Mouse (Mus musculus) lung, embryonic 14.5 days (tissue): ENCODE measurements around the gene Cep57. TPM values are rescaled to one million over a fixed set of nuclear protein-coding genes. Genes with fewer than 3 reads are reported as not detected.
A peak's percentile ranks its signal among the peaks of the same experiment; 100 is the strongest.

Experiments
- ATAC-seq: fragments of 200-750 bp; cut with Nextera tagmentation; 2 replicates; pipeline ENCODE4 v1.8.0; 2017; ENCODE audit warnings: mild to moderate bottlenecking, moderate TSS enrichment, moderate library complexity; ENCODE audit not compliant: insufficient read depth
- DNase-seq: peaks from one replicate; pipeline ENCODE4 v3.0.0-alpha.2; 2015
- H3K27ac ChIP-seq: fragments of 300-500 bp; sonication (generic); 2 replicates; pipeline ENCODE4 v1.5.1; 2014; ENCODE audit warnings: low read depth, mild to moderate bottlenecking, moderate library complexity
- H3K27me3 ChIP-seq: fragments of 300-500 bp; sonication (generic); 2 replicates; pipeline ENCODE4 v1.6.1; 2014; ENCODE audit warnings: low read length, control low read depth; ENCODE audit not compliant: insufficient read depth
- H3K36me3 ChIP-seq: fragments of 300-500 bp; sonication (generic); 2 replicates; pipeline ENCODE4 v1.6.1; 2014; ENCODE audit warnings: control low read depth; ENCODE audit not compliant: insufficient read depth
- H3K4me1 ChIP-seq: fragments of 300-500 bp; sonication (generic); 2 replicates; pipeline ENCODE4 v1.6.1; 2014; ENCODE audit warnings: antibody characterized with exemption, control low read depth; ENCODE audit not compliant: insufficient read depth
- H3K4me2 ChIP-seq: fragments of 300-500 bp; sonication (generic); 2 replicates; pipeline ENCODE4 v1.6.1; 2014; ENCODE audit warnings: mild to moderate bottlenecking
- H3K4me3 ChIP-seq: fragments of 300-500 bp; sonication (generic); 2 replicates; pipeline ENCODE4 v1.5.1; 2014; ENCODE audit warnings: low read depth, low read length
- H3K9ac ChIP-seq: fragments of 300-500 bp; sonication (generic); 2 replicates; pipeline ENCODE4 v1.6.1; 2014
- H3K9me3 ChIP-seq: fragments of 300-500 bp; sonication (generic); 2 replicates; pipeline ENCODE4 v1.6.1; 2016; ENCODE audit warnings: low read depth, low read length, control low read depth
- CTCF ChIP-seq: IDR thresholded peaks from 2 replicates; pipeline ENCODE4 v1.5.1; 2016; ENCODE audit warnings: antibody characterized with exemption, low read depth
- WGBS: fragments of 180-500 bp; shearing (Covaris S2); extraction: QIAGEN DNeasy Blood & Tissue Kit; methylation state at CpG from one replicate; pipeline ENCODE4 v1.1.7; 2014; 5-methylcytosine and 5-hydroxymethylcytosine counted together
- polyA plus RNA-seq: library from polyadenylated mRNA; unstranded; fragments of >200 nt; fragmentation: Nextera tagmentation; extraction: Ambion mirVana; gene quantifications from 2 replicates; pipeline ENCODE4 v1.2.1, GENCODE M21; 2014

Gene Cep57
- polyA plus RNA-seq, 1 experiment from 2014 or later, result 57.3 TPM

- H3K36me3 ChIP-seq, result peaks cover 23% of the 10 kb centered on the region
- no peaks in the 10 kb centered on the region for H3K27me3 ChIP-seq
- H3K9me3 ChIP-seq, result no peaks in the 10 kb centered on the region
- no peak overlapping the region for H3K4me3 ChIP-seq
- DNase-seq (peak; percentile 85), ATAC-seq (peak; percentile 87)
- whole genome bisulfite sequencing, result 71% methylated on average over 10 of the region's 10 CpGs
- peak; percentile 79 for TF ChIP-seq CTCF
- H3K27ac ChIP-seq, result no peak overlapping the region
- H3K9ac ChIP-seq, result no peak overlapping the region
- H3K4me2 ChIP-seq, result no peak overlapping the region
- H3K4me1 ChIP-seq, result no peaks in the 10 kb centered on the region
Measured at GRCm38 (mm10) chr9:13848481-13849480, 21.9 kb upstream of the Cep57 start.

- no peak overlapping the region for H3K9ac ChIP-seq
- no peaks in the 10 kb centered on the region for H3K9me3 ChIP-seq
- 83% methylated on average over 3 of the region's 3 CpGs for WGBS
- ATAC-seq (no peak), DNase-seq (no peak)
- H3K27me3 ChIP-seq, result no peaks in the 10 kb centered on the region
- TF ChIP-seq CTCF, result no peak
- peaks cover 34% of the 10 kb centered on the region for H3K36me3 ChIP-seq
- H3K4me1 ChIP-seq, result no peaks in the 10 kb centered on the region
- no peak overlapping the region for H3K27ac ChIP-seq
- no peak overlapping the region for H3K4me2 ChIP-seq
- no peak overlapping the region for H3K4me3 ChIP-seq
Measured at GRCm38 (mm10) chr9:13847591-13847990, 20.7 kb upstream of the Cep57 start.

GRCm38 (mm10) chr9:13836726-13837125 is 9.8 kb upstream of the Cep57 start:
- Histone ChIP-seq H3K36me3 (peaks cover 93% of the 10 kb centered on the region), H3K4me2 (no peak overlapping the region), H3K4me3 (no peak overlapping the region), H3K4me1 (no peaks in the 10 kb centered on the region), H3K27ac (no peak overlapping the region), H3K27me3 (no peaks in the 10 kb centered on the region), H3K9me3 (no peaks in the 10 kb centered on the region), H3K9ac (no peak overlapping the region)
- TF ChIP-seq CTCF, result no peak
- DNase-seq (no peak), ATAC-seq (no peak)
- 57% methylated on average over 2 of the region's 2 CpGs for WGBS

GRCm38 (mm10) chr9:13835256-13835655 is 8.3 kb upstream of the Cep57 start:
- Histone ChIP-seq H3K9ac (no peak overlapping the region), H3K36me3 (peaks cover 91% of the 10 kb centered on the region), H3K27me3 (no peaks in the 10 kb centered on the region), H3K4me1 (no peaks in the 10 kb centered on the region), H3K4me3 (no peak overlapping the region), H3K4me2 (no peak overlapping the region), H3K9me3 (no peaks in the 10 kb centered on the region), H3K27ac (no peak overlapping the region)
- no peak for TF ChIP-seq CTCF
- WGBS, result 81% methylated on average over 3 of the region's 3 CpGs
- no peak for ATAC-seq
- DNase-seq, result no peak

- peak overlapping the region; percentile 97 for H3K27ac ChIP-seq
- peak; percentile 41 for TF ChIP-seq CTCF
- ATAC-seq (peak; percentile 30), DNase-seq (peak; percentile 77)
- H3K9me3 ChIP-seq, result no peaks in the 10 kb centered on the region
- H3K4me2 ChIP-seq, result peak overlapping the region; percentile 80
- H3K4me3 ChIP-seq, result peak overlapping the region; percentile 89
- peak overlapping the region; percentile 91 for H3K9ac ChIP-seq
- WGBS, result under 1% methylated on average over 22 of the region's 23 CpGs
- peaks cover 16% of the 10 kb centered on the region for H3K4me1 ChIP-seq
- peaks cover 30% of the 10 kb centered on the region for H3K36me3 ChIP-seq
- no peaks in the 10 kb centered on the region for H3K27me3 ChIP-seq
Measured at GRCm38 (mm10) chr9:13828087-13828441, 1.2 kb upstream of the Cep57 start.

GRCm38 (mm10) chr9:13827406-13828086 is 639 bp upstream of the Cep57 start, which contains the start of gene Fam76b:
TSS of gene Fam76b (plus strand) at chr9:13827716.
- Histone ChIP-seq H3K4me3 (peak within 1 kb of the TSS; percentile 89), H3K27me3 (no peaks in the 10 kb centered on the region), H3K27ac (peak within 1 kb of the TSS; percentile 99), H3K9ac (peak within 1 kb of the TSS; percentile 93), H3K9me3 (no peaks in the 10 kb centered on the region), H3K36me3 (peaks cover 25% of the 10 kb centered on the region), H3K4me1 (peaks cover 16% of the 10 kb centered on the region), H3K4me2 (peak within 1 kb of the TSS; percentile 87)
- DNase-seq, result peak; percentile 100
- WGBS, result under 1% methylated on average over 63 of the region's 67 CpGs
- ATAC-seq, result peak; percentile 93
- no peak for TF ChIP-seq CTCF

- Histone ChIP-seq H3K27me3 (no peaks in the 10 kb centered on the region), H3K27ac (peak overlapping the region; percentile 99), H3K4me1 (peaks cover 16% of the 10 kb centered on the region), H3K4me2 (peak overlapping the region; percentile 87), H3K9ac (peak overlapping the region; percentile 93), H3K9me3 (no peaks in the 10 kb centered on the region), H3K36me3 (peaks cover 14% of the 10 kb centered on the region), H3K4me3 (peak overlapping the region; percentile 89)
- TF ChIP-seq CTCF, result no peak
- peak; percentile 11 for ATAC-seq
- peak; percentile 79 for DNase-seq
- WGBS, result 0% methylated on average over 31 of the region's 31 CpGs
Measured at GRCm38 (mm10) chr9:13826391-13826805, 509 bp downstream of the Cep57 start.
